Mouse (Mus musculus) C2C12 (cell line): ENCODE results near the gene Foxn3. TPM values are rescaled to one million over a fixed set of nuclear protein-coding genes. Genes with fewer than 3 reads are reported as not detected.

Experiments used
- H3K27me3 ChIP-seq: one replicate; pipeline ENCODE4 v1.6.1; 2011; ENCODE audit not compliant: control insufficient read depth, insufficient read depth, insufficient read length
- H3K36me3 ChIP-seq: one replicate; pipeline ENCODE4 v1.6.1; 2011; ENCODE audit not compliant: control insufficient read depth, insufficient read depth
- H3K4me3 ChIP-seq: one replicate; pipeline ENCODE4 v1.5.1; 2011; ENCODE audit warnings: mild to moderate bottlenecking, control low read depth; ENCODE audit not compliant: poor library complexity, insufficient read depth, severe bottlenecking
- H3K79me2 ChIP-seq: one replicate; pipeline ENCODE4 v1.6.1; 2011; ENCODE audit not compliant: control insufficient read depth, insufficient read depth
- H3K79me3 ChIP-seq: one replicate; pipeline ENCODE4 v1.6.1; 2011; ENCODE audit warnings: low read depth, control low read depth
- H3ac ChIP-seq: one replicate; pipeline ENCODE3; 2011; ENCODE audit warnings: low read depth; ENCODE audit not compliant: control insufficient read depth, insufficient read length
- CEBPB ChIP-seq: IDR thresholded peaks from one replicate; pipeline ENCODE4 v1.6.1; 2011; ENCODE audit warnings: low read depth, mild to moderate bottlenecking, control low read depth, moderate library complexity
- CTCF ChIP-seq: IDR thresholded peaks from one replicate; pipeline ENCODE4 v1.5.1; 2011; ENCODE audit not compliant: control insufficient read depth, insufficient read depth, insufficient read length
- FOSL1 ChIP-seq: IDR thresholded peaks from one replicate; pipeline ENCODE4 v1.8.0; 2011; ENCODE audit warnings: mild to moderate bottlenecking, low read length; ENCODE audit not compliant: poor library complexity, insufficient read depth, severe bottlenecking
- MAX ChIP-seq: IDR thresholded peaks from one replicate; pipeline ENCODE4 v1.6.1; 2011; ENCODE audit warnings: mild to moderate bottlenecking, control low read depth
- MYOD1 ChIP-seq: IDR thresholded peaks from one replicate; pipeline ENCODE4 v1.6.1; 2011; ENCODE audit warnings: low read depth; ENCODE audit not compliant: control insufficient read depth, insufficient read length
- MYOG ChIP-seq: IDR thresholded peaks from one replicate; pipeline ENCODE4 v1.6.1; 2011; ENCODE audit not compliant: control insufficient read depth, insufficient read length; ENCODE audit errors: extremely low read depth
- USF1 ChIP-seq: IDR thresholded peaks from one replicate; pipeline ENCODE4 v1.6.1; 2011; ENCODE audit warnings: low read depth, mild to moderate bottlenecking, control low read depth, moderate library complexity
- polyA plus RNA-seq: library from polyadenylated mRNA; unstranded; fragments of >200 nt; fragmentation: generic; extraction: Trizol; gene quantifications from one replicate; pipeline ENCODE4 v1.2.1, GENCODE M21; 2012; ENCODE audit warnings: missing spikeins

Gene Foxn3
- polyA plus RNA-seq, 1 experiment = 4.2 TPM

GRCm38 (mm10) chr12:99337171-99337435 is 226.3 kb downstream of the Foxn3 start:
- H3K79me3 ChIP-seq = no peaks in the 10 kb centered on the region
- no peaks in the 10 kb centered on the region for H3K36me3 ChIP-seq
- H3ac ChIP-seq = no peak overlapping the region
- H3K79me2 ChIP-seq = no peaks in the 10 kb centered on the region
- TF ChIP-seq MYOG (no peak), CEBPB (no peak), FOSL1 (no peak)
- no peak overlapping the region for H3K4me3 ChIP-seq
- no peaks in the 10 kb centered on the region for H3K27me3 ChIP-seq

- H3K79me3 ChIP-seq = no peaks in the 10 kb centered on the region
- no peaks in the 10 kb centered on the region for H3K79me2 ChIP-seq
- no peak overlapping the region for H3K4me3 ChIP-seq
- H3ac ChIP-seq = no peak overlapping the region
- TF ChIP-seq FOSL1 (no peak), CEBPB (no peak), CTCF (no peak), MYOG (no peak), MAX (no peak), USF1 (no peak), MYOD1 (no peak)
- H3K36me3 ChIP-seq = no peaks in the 10 kb centered on the region
- H3K27me3 ChIP-seq = no peaks in the 10 kb centered on the region
Measured at GRCm38 (mm10) chr12:99336349-99337170, 226.8 kb downstream of the Foxn3 start.

- Histone ChIP-seq H3K27me3 (no peaks in the 10 kb centered on the region), H3K36me3 (no peaks in the 10 kb centered on the region), H3K4me3 (no peak overlapping the region), H3ac (no peak overlapping the region), H3K79me3 (no peaks in the 10 kb centered on the region), H3K79me2 (no peaks in the 10 kb centered on the region)
- TF ChIP-seq MYOG (no peak), CEBPB (no peak), MAX (no peak), CTCF (no peak), MYOD1 (no peak), FOSL1 (no peak), USF1 (no peak)
Measured at GRCm38 (mm10) chr12:99335628-99336027, 227.8 kb downstream of the Foxn3 start.

GRCm38 (mm10) chr12:99334026-99334425 is 229.4 kb downstream of the Foxn3 start:
- Histone ChIP-seq H3K27me3 (no peaks in the 10 kb centered on the region), H3K79me2 (no peaks in the 10 kb centered on the region), H3K79me3 (no peaks in the 10 kb centered on the region), H3K4me3 (no peak overlapping the region), H3ac (no peak overlapping the region), H3K36me3 (no peaks in the 10 kb centered on the region)
- TF ChIP-seq USF1 = no peak
- TF ChIP-seq MYOD1 = no peak
- no peak for TF ChIP-seq CEBPB
- TF ChIP-seq MAX = no peak
- no peak for TF ChIP-seq FOSL1
- TF ChIP-seq CTCF = no peak
- no peak for TF ChIP-seq MYOG

GRCm38 (mm10) chr12:99333304-99333968 is 229.9 kb downstream of the Foxn3 start:
- Histone ChIP-seq H3K36me3 (no peaks in the 10 kb centered on the region), H3ac (no peak overlapping the region), H3K4me3 (no peak overlapping the region), H3K79me2 (no peaks in the 10 kb centered on the region), H3K79me3 (no peaks in the 10 kb centered on the region), H3K27me3 (no peaks in the 10 kb centered on the region)
- TF ChIP-seq MAX (no peak), USF1 (no peak), MYOG (no peak), MYOD1 (no peak), CEBPB (no peak), FOSL1 (no peak), CTCF (no peak)
